Mouse (Mus musculus) ES-Bruce4 (cell line): ENCODE results near the gene Frrs1l.

Experiments
- CTCF ChIP-seq: IDR thresholded peaks from one replicate; pipeline ENCODE4 v1.8.1; 2011; ENCODE audit warnings: low read depth, low read length
- EP300 ChIP-seq: IDR thresholded peaks from 2 replicates; pipeline ENCODE4 v1.6.1; 2011; ENCODE audit warnings: low read depth, low read length; ENCODE audit not compliant: insufficient read depth

- peak; percentile 33 for TF ChIP-seq CTCF
- TF ChIP-seq EP300, result no peak
These were observed 44.0 kb upstream of the Frrs1l start for GRCm38 (mm10) chr4:57034169-57034568.
